Mouse (Mus musculus) myocyte (in vitro differentiated cells): ENCODE measurements around the gene Tent4b.

ENCODE experiments used
- E2F4 ChIP-seq: IDR thresholded peaks from one replicate; pipeline ENCODE4 v1.6.1; 2011; ENCODE audit warnings: mild to moderate bottlenecking, control low read depth, moderate library complexity; ENCODE audit not compliant: insufficient read depth
- MAX ChIP-seq: IDR thresholded peaks from one replicate; pipeline ENCODE4 v1.6.1; 2011; ENCODE audit warnings: low read depth, mild to moderate bottlenecking, control low read depth
- POLR2A ChIP-seq: IDR thresholded peaks from one replicate; pipeline ENCODE4 v1.6.1; 2011; ENCODE audit warnings: low read depth, mild to moderate bottlenecking, control low read depth, moderate library complexity; ENCODE audit not compliant: insufficient read length
- POLR2AphosphoS2 ChIP-seq: IDR thresholded peaks from one replicate; pipeline ENCODE4 v1.6.1; 2011; ENCODE audit warnings: low read depth, control low read depth; ENCODE audit not compliant: insufficient read length
- REST ChIP-seq: IDR thresholded peaks from one replicate; pipeline ENCODE4 v1.6.1; 2011; ENCODE audit warnings: mild to moderate bottlenecking, control low read depth, moderate library complexity; ENCODE audit not compliant: insufficient read depth, insufficient read length

DNA sequence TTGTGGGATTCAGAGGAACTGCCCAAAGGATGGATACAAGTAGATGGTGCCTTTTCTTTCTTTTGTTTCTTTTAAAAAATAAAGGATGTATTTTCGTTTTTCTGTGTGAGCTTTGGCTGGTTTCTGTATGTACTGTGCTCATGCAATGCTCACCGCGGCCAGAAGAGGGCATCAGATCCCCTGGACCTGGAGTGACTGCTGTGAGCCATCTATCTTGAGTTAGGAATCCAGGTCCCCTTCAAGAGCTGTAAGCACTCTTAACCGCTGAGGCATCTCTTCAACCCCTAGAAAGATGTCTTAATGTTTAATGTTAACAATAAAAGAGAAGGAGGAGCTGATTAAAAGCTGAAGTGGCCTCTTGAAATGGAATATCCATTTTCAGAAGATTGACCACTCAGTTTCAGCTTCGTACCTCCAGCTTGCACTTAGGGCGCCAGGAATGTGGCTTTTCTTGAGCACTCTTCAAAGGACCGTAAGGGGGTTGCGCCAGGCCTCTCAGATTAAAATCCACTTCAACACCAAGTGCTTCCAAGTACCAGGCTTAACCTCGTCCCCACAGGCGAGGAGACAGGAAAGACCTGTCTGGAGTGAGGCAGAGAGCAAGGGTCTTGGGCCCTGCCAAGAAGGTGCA lies 67.3 kb downstream of the Tent4b start:
- TF ChIP-seq POLR2AphosphoS2 (no peak), E2F4 (no peak), POLR2A (no peak), MAX (no peak), REST (no peak)
